ENCODE assay signal across 17 mouse cellular contexts in the genomic region with DNA sequence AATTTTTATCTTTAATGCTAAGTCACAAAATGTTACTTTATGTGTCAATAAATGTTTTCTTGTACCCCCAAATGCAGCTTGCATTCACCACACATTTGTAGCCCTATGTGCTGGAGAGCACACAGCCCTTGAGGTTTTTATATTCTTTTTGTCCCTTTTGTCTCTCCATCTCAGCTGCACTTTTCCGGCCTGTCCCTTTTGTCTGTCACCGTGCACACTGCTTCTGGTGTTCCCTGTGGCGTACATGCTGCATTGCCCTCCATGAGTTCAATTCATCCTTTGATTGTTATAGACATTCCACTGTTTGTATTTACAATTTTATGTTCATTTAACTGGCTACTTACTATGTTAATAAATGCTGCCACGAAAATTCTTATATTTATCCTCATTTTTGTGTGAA.
"Had no signal": no experiment of that assay in that cellular context is flagged by ENCODE, and none has a peak within 500 bp of the region (broad histone marks: within the 10 kb centered on the region; RNA-seq: fewer than 3 reads in every experiment).

No protein-coding gene starts in this region.

- H3K4me2 ChIP-seq: kidney, embryonic 15.5 days; liver, embryonic 13.5 days; midbrain, embryonic 11.5 days; midbrain, embryonic 15.5 days; neural tube, embryonic 13.5 days had no signal

- H3K4me1 ChIP-seq: kidney, embryonic 15.5 days; liver, embryonic 13.5 days; midbrain, embryonic 15.5 days; neural tube, embryonic 13.5 days had no signal

- H3K27ac ChIP-seq: kidney, embryonic 15.5 days; left cerebral cortex, adult 2 months; liver, embryonic 13.5 days; midbrain, embryonic 15.5 days; neural tube, embryonic 13.5 days; stomach, postnatal 0 days had no signal

- H3K4me3 ChIP-seq: kidney, embryonic 15.5 days; left cerebral cortex, adult 2 months; liver, embryonic 13.5 days; midbrain, embryonic 15.5 days; myocyte; neural tube, embryonic 13.5 days had no signal

- DNase-seq: kidney, adult 8-10 months; kidney, postnatal 10 days; kidney, postnatal 36 days; layer of hippocampus, postnatal 36 days; liver, embryonic 13.5 days; lung, adult 2 months; lung, postnatal 14 days; lung, postnatal 4 days; thymus, adult 2 months; thymus, postnatal 25 days had no signal

- H3K27me3 ChIP-seq: kidney, embryonic 15.5 days; liver, embryonic 13.5 days; midbrain, embryonic 15.5 days; neural tube, embryonic 13.5 days had no signal

- H3K36me3 ChIP-seq: kidney, embryonic 15.5 days; liver, embryonic 13.5 days; midbrain, embryonic 15.5 days; neural tube, embryonic 13.5 days had no signal

- H3K9me3 ChIP-seq: kidney, embryonic 15.5 days; liver, embryonic 13.5 days; midbrain, embryonic 15.5 days; neural tube, embryonic 13.5 days had no signal

- H3K9ac ChIP-seq: kidney, embryonic 15.5 days; liver, embryonic 13.5 days; midbrain, embryonic 15.5 days; neural tube, embryonic 13.5 days had no signal

- ATAC-seq: midbrain, embryonic 15.5 days had no signal
